Mouse (Mus musculus): Measurements from ENCODE around the gene Ccdc81. TPM values are rescaled to one million over a fixed set of nuclear protein-coding genes. Genes with fewer than 3 reads are reported as not detected.
A peak's percentile ranks its signal among the peaks of the same experiment; 100 is the strongest.

The Ccdc81 gene
- polyA plus RNA-seq, 2 experiments, result not detected

DNA sequence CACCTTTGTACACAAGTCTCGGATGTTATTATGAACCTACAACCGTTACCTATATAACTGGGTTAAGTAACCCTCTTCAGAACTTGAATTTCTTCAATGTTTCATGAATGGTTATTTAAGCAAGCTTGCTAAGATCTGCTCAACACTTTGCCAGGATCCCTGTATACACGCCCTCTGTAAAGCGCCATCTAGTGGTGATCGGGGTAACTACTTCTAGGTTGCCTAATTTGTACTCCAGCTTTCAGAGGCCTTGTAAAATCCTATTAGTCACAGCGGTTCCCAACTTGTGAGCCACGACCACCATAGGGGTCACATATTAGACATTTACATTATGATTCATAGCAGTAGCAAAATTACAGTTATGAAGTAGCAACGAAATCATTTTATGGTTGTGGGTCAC is 4.5 kb upstream of the Ccdc81 start:
- no peak overlapping the region for H3K4me3 ChIP-seq (ENCODE audit: insufficient read depth in 1 of 2, low read depth in 2 of 2, low read length in 2 of 2)
- H3K9me3 ChIP-seq (ENCODE audit: control insufficient read depth, low read length), result no peaks in the 10 kb centered on the region
- WGBS (ENCODE audit: insufficient replicate concordance), result 15% methylated on average over 8 of the region's 8 CpGs
- peak; percentile 89 for TF ChIP-seq CTCF (IDR thresholded peaks at IDR 0.05; ENCODE audit: low read depth)
- no peak for TF ChIP-seq EP300 (IDR thresholded peaks at IDR 0.05; ENCODE audit: low read depth)
- no peak overlapping the region for H3K27ac ChIP-seq
- H3K27me3 ChIP-seq (ENCODE audit: control insufficient read depth, insufficient read depth, low read length), result no peaks in the 10 kb centered on the region
- no peak for ATAC-seq (ENCODE audit: insufficient read depth)
- H3K4me1 ChIP-seq (replicated peaks; ENCODE audit: control insufficient read depth in 2 of 2, insufficient read depth in 2 of 2, low read length in 1 of 2), result peaks cover 0 to 2% of the 10 kb centered on the region in 2 experiments; a peak in 2 of 4 replicates
- peak; percentile 34 to 59 (median 45) for DNase-seq (ENCODE audit: low read depth in 3 of 3, low spot score in 3 of 3)
- no peak overlapping the region for H3K4me2 ChIP-seq (ENCODE audit: low read depth)
- no peaks in the 10 kb centered on the region for H3K36me3 ChIP-seq (replicated peaks; ENCODE audit: control insufficient read depth, insufficient read depth, low read depth)
- H3K9ac ChIP-seq (replicated peaks), result no peak overlapping the region

DNA sequence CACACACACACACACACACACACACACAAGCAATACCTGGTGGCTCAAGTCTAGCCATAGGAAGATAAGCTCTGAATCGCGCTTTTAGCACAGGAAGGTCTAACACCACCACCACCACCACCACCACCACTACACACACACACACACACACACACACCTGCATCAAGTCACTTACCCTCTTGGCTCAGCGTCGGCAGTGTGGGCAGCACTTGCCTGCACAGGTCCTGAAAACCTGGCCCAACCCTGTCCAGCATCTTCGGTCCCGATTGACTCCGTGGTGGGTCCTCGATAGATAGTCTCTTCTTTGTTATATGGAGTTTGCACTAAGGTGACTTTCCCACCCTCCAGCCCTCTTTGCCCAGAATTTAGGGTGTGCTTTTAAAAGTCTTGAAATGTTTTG is 422 bp downstream of the Ccdc81 start:
- DNase-seq (ENCODE audit: low read depth in 3 of 3, low spot score in 3 of 3) (no peak), ATAC-seq (ENCODE audit: insufficient read depth) (no peak)
- H3K27ac ChIP-seq, result no peak overlapping the region
- no peaks in the 10 kb centered on the region for H3K36me3 ChIP-seq (replicated peaks; ENCODE audit: control insufficient read depth, insufficient read depth, low read depth)
- H3K9me3 ChIP-seq (ENCODE audit: control insufficient read depth, low read length), result no peaks in the 10 kb centered on the region
- 76% methylated on average over 8 of the region's 8 CpGs for WGBS (ENCODE audit: insufficient replicate concordance)
- H3K4me3 ChIP-seq (ENCODE audit: insufficient read depth in 1 of 2, low read depth in 2 of 2, low read length in 2 of 2), result no peak overlapping the region
- no peak overlapping the region for H3K9ac ChIP-seq (replicated peaks)
- no peak overlapping the region for H3K4me2 ChIP-seq (ENCODE audit: low read depth)
- no peaks in the 10 kb centered on the region for H3K27me3 ChIP-seq (ENCODE audit: control insufficient read depth, insufficient read depth, low read length)
- no peak for TF ChIP-seq CTCF (IDR thresholded peaks at IDR 0.05; ENCODE audit: low read depth)
- no peak for TF ChIP-seq EP300 (IDR thresholded peaks at IDR 0.05; ENCODE audit: low read depth)
- H3K4me1 ChIP-seq (replicated peaks; ENCODE audit: control insufficient read depth in 2 of 2, insufficient read depth in 2 of 2, low read length in 1 of 2), result peaks cover 0 to 2% of the 10 kb centered on the region in 2 experiments; a peak in 2 of 4 replicates

DNA sequence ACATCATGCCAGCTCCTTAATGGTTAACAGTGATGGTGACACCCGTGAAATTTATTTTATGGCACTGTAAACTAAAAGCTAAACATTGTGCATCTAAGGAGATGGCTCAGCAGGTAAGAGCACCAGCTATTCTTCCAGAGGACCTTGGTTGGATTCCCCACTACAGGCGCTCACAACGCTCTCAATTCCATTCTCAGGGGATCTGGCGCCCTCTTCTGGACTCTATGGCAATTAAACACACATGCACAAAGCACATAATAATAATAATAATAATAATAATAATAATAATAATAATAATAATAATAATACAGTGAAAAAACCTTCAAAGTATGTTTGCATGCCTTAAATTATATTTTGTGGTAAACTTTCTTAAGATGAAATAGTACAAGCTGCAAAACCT is 11.6 kb downstream of the Ccdc81 start:
- ATAC-seq (ENCODE audit: insufficient read depth) (no peak), DNase-seq (ENCODE audit: low read depth in 3 of 3, low spot score in 3 of 3) (no peak)
- Histone ChIP-seq H3K36me3 (replicated peaks; ENCODE audit: control insufficient read depth, insufficient read depth, low read depth) (no peaks in the 10 kb centered on the region), H3K4me1 (replicated peaks; ENCODE audit: control insufficient read depth in 2 of 2, insufficient read depth in 2 of 2, low read length in 1 of 2) (no peaks in the 10 kb centered on the region), H3K4me3 (ENCODE audit: insufficient read depth in 1 of 2, low read depth in 2 of 2, low read length in 2 of 2) (no peak overlapping the region), H3K9ac (replicated peaks) (no peak overlapping the region), H3K9me3 (ENCODE audit: control insufficient read depth, low read length) (no peaks in the 10 kb centered on the region), H3K27ac (no peak overlapping the region), H3K4me2 (ENCODE audit: low read depth) (no peak overlapping the region), H3K27me3 (ENCODE audit: control insufficient read depth, insufficient read depth, low read length) (no peaks in the 10 kb centered on the region)
- peak; percentile 37; the same call in 1 of the 2 replicates for TF ChIP-seq CTCF (IDR thresholded peaks at IDR 0.05; ENCODE audit: low read depth)
- no peak for TF ChIP-seq EP300 (IDR thresholded peaks at IDR 0.05; ENCODE audit: low read depth)
- WGBS (ENCODE audit: insufficient replicate concordance), result 22% methylated on average over 4 of the region's 4 CpGs

DNA sequence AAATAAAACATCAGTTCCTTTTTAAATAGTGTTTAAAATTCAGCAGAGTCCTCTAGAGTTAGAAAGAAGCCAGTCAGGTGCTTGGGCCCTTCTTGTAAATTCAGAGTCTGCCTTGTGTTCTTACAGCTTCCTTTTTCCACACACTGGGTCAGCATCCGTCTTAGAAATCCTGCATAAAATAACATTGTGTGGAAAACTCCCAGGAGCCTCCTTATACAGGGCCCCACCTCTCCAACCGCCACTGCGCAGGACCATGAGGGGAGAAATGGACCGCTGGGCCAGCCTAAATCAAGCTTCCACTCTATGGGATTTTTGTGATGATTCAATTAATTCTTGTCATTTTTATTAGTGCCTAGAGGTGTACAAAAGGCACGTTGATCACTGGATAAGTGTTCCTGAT is 12.0 kb downstream of the Ccdc81 start:
- no peak for TF ChIP-seq EP300 (IDR thresholded peaks at IDR 0.05; ENCODE audit: low read depth)
- no peak for TF ChIP-seq CTCF (IDR thresholded peaks at IDR 0.05; ENCODE audit: low read depth)
- no peak overlapping the region for H3K4me3 ChIP-seq (ENCODE audit: insufficient read depth in 1 of 2, low read depth in 2 of 2, low read length in 2 of 2)
- ATAC-seq (ENCODE audit: insufficient read depth) (no peak), DNase-seq (ENCODE audit: low read depth in 3 of 3, low spot score in 3 of 3) (no peak)
- no peak overlapping the region for H3K4me2 ChIP-seq (ENCODE audit: low read depth)
- H3K4me1 ChIP-seq (replicated peaks; ENCODE audit: control insufficient read depth in 2 of 2, insufficient read depth in 2 of 2, low read length in 1 of 2), result no peaks in the 10 kb centered on the region
- H3K27ac ChIP-seq, result no peak overlapping the region
- H3K27me3 ChIP-seq (ENCODE audit: control insufficient read depth, insufficient read depth, low read length), result no peaks in the 10 kb centered on the region
- H3K9me3 ChIP-seq (ENCODE audit: control insufficient read depth, low read length), result no peaks in the 10 kb centered on the region
- no peak overlapping the region for H3K9ac ChIP-seq (replicated peaks)
- 71% methylated on average over 5 of the region's 5 CpGs for WGBS (ENCODE audit: insufficient replicate concordance)
- no peaks in the 10 kb centered on the region for H3K36me3 ChIP-seq (replicated peaks; ENCODE audit: control insufficient read depth, insufficient read depth, low read depth)

DNA sequence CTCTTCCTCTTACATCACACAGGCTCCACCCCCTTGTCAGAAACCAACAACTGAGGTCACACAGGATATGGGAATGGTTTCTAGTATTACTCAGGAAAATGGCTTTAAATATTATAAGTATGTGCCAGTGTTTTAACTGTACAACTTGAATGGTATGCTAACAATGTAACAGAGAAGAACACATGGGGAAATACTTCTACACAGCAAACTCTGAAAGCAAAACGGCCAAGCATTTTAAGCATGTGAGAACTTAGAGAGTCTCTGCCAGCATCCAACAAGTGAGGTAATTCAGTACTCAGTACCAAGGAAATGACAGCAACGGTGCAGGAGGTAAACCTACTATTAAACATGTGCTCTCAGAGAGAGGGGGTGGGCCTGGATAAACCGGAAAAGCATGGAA is 18.9 kb downstream of the Ccdc81 start:
- no peak overlapping the region for H3K27ac ChIP-seq
- H3K27me3 ChIP-seq (ENCODE audit: control insufficient read depth, insufficient read depth, low read length), result no peaks in the 10 kb centered on the region
- no peak overlapping the region for H3K4me2 ChIP-seq (ENCODE audit: low read depth)
- ATAC-seq (ENCODE audit: insufficient read depth) (no peak), DNase-seq (ENCODE audit: low read depth in 3 of 3, low spot score in 3 of 3) (no peak)
- no peak overlapping the region for H3K4me3 ChIP-seq (ENCODE audit: insufficient read depth in 1 of 2, low read depth in 2 of 2, low read length in 2 of 2)
- H3K4me1 ChIP-seq (replicated peaks; ENCODE audit: control insufficient read depth in 2 of 2, insufficient read depth in 2 of 2, low read length in 1 of 2), result no peaks in the 10 kb centered on the region
- H3K9ac ChIP-seq (replicated peaks), result no peak overlapping the region
- TF ChIP-seq EP300 (IDR thresholded peaks at IDR 0.05; ENCODE audit: low read depth) (no peak), CTCF (IDR thresholded peaks at IDR 0.05; ENCODE audit: low read depth) (no peak)
- WGBS (ENCODE audit: insufficient replicate concordance), result 48% methylated on average over 3 of the region's 3 CpGs
- H3K36me3 ChIP-seq (replicated peaks; ENCODE audit: control insufficient read depth, insufficient read depth, low read depth), result no peaks in the 10 kb centered on the region
- H3K9me3 ChIP-seq (ENCODE audit: control insufficient read depth, low read length), result no peaks in the 10 kb centered on the region
